Mouse (Mus musculus): ENCODE measurements at regions not wholly inside any gene's neighbourhood (a gene's known extent, or its start where the extent isn't known, plus 50 kb on each side); places are given as distances from the start of the nearest gene placed in this dataset.

- Histone ChIP-seq H3K36me3 (ENCODE audit: control insufficient read depth, insufficient read depth, low read length) (no peaks in the 10 kb centered on the region), H3K27me3 (ENCODE audit: control insufficient read depth, insufficient read depth, low read length) (no peaks in the 10 kb centered on the region), H3K27ac (ENCODE audit: insufficient read depth, low read length) (no peak overlapping the region), H3K4me1 (ENCODE audit: control insufficient read depth, insufficient read depth, insufficient read length) (no peaks in the 10 kb centered on the region), H3K4me3 (ENCODE audit: extremely low read depth, insufficient read depth, insufficient read length) (no peak overlapping the region)
- TF ChIP-seq POLR2A (IDR thresholded peaks at IDR 0.05; ENCODE audit: low read depth, low read length) (no peak), CTCF (IDR thresholded peaks at IDR 0.05; ENCODE audit: extremely low read depth, insufficient read depth, insufficient read length, insufficient replicate concordance) (no peak)
- DNase-seq (ENCODE audit: low read depth in 1 of 2, low spot score in 2 of 2) = no peak
- WGBS = 60% methylated on average over 2 of the region's 2 CpGs
Observed at GRCm38 (mm10) chr12:9118576-9118975, 88.8 kb downstream of the Ttc32 start.

- H3K4me3 ChIP-seq (ENCODE audit: extremely low read depth, insufficient read depth, insufficient read length) = no peak overlapping the region
- H3K27ac ChIP-seq (ENCODE audit: insufficient read depth, low read length) = no peak overlapping the region
- no peak for DNase-seq (ENCODE audit: low read depth in 1 of 2, low spot score in 2 of 2)
- WGBS = 83% methylated on average over 10 of the region's 10 CpGs
- TF ChIP-seq POLR2A (IDR thresholded peaks at IDR 0.05; ENCODE audit: low read depth, low read length) (no peak), CTCF (IDR thresholded peaks at IDR 0.05; ENCODE audit: extremely low read depth, insufficient read depth, insufficient read length, insufficient replicate concordance) (no peak)
- peaks cover 7% of the 10 kb centered on the region; the same call in 1 of the 2 replicates for H3K4me1 ChIP-seq (ENCODE audit: control insufficient read depth, insufficient read depth, insufficient read length)
- no peaks in the 10 kb centered on the region for H3K27me3 ChIP-seq (ENCODE audit: control insufficient read depth, insufficient read depth, low read length)
- no peaks in the 10 kb centered on the region for H3K36me3 ChIP-seq (ENCODE audit: control insufficient read depth, insufficient read depth, low read length)
Observed at GRCm38 (mm10) chr12:9127931-9128550, 98.2 kb downstream of the Ttc32 start.

GRCm38 (mm10) chr12:9128581-9129275 lies 98.9 kb downstream of the Ttc32 start:
- no peak for DNase-seq (ENCODE audit: low read depth in 1 of 2, low spot score in 2 of 2)
- Histone ChIP-seq H3K27me3 (ENCODE audit: control insufficient read depth, insufficient read depth, low read length) (no peaks in the 10 kb centered on the region), H3K27ac (ENCODE audit: insufficient read depth, low read length) (no peak overlapping the region), H3K36me3 (ENCODE audit: control insufficient read depth, insufficient read depth, low read length) (no peaks in the 10 kb centered on the region), H3K4me1 (ENCODE audit: control insufficient read depth, insufficient read depth, insufficient read length) (peaks cover 7% of the 10 kb centered on the region; the same call in 1 of the 2 replicates), H3K4me3 (ENCODE audit: extremely low read depth, insufficient read depth, insufficient read length) (no peak overlapping the region)
- TF ChIP-seq POLR2A (IDR thresholded peaks at IDR 0.05; ENCODE audit: low read depth, low read length) (no peak), CTCF (IDR thresholded peaks at IDR 0.05; ENCODE audit: extremely low read depth, insufficient read depth, insufficient read length, insufficient replicate concordance) (no peak)
- 69% methylated on average over 6 of the region's 6 CpGs for WGBS

GRCm38 (mm10) chr12:9132621-9133020 lies 102.8 kb downstream of the Ttc32 start:
- Histone ChIP-seq H3K4me3 (ENCODE audit: extremely low read depth, insufficient read depth, insufficient read length) (no peak overlapping the region), H3K27ac (ENCODE audit: insufficient read depth, low read length) (no peak overlapping the region), H3K4me1 (ENCODE audit: control insufficient read depth, insufficient read depth, insufficient read length) (peaks cover 3% of the 10 kb centered on the region; the same call in 1 of the 2 replicates), H3K36me3 (ENCODE audit: control insufficient read depth, insufficient read depth, low read length) (no peaks in the 10 kb centered on the region), H3K27me3 (ENCODE audit: control insufficient read depth, insufficient read depth, low read length) (no peaks in the 10 kb centered on the region)
- TF ChIP-seq POLR2A (IDR thresholded peaks at IDR 0.05; ENCODE audit: low read depth, low read length) (no peak), CTCF (IDR thresholded peaks at IDR 0.05; ENCODE audit: extremely low read depth, insufficient read depth, insufficient read length, insufficient replicate concordance) (no peak)
- no peak for DNase-seq (ENCODE audit: low read depth in 1 of 2, low spot score in 2 of 2)

GRCm38 (mm10) chr12:9133890-9134870 lies 104.4 kb downstream of the Ttc32 start:
- no peaks in the 10 kb centered on the region for H3K27me3 ChIP-seq (ENCODE audit: control insufficient read depth, insufficient read depth, low read length)
- TF ChIP-seq CTCF (IDR thresholded peaks at IDR 0.05; ENCODE audit: extremely low read depth, insufficient read depth, insufficient read length, insufficient replicate concordance) = no peak
- no peak for TF ChIP-seq POLR2A (IDR thresholded peaks at IDR 0.05; ENCODE audit: low read depth, low read length)
- H3K27ac ChIP-seq (ENCODE audit: insufficient read depth, low read length) = no peak overlapping the region
- H3K4me3 ChIP-seq (ENCODE audit: extremely low read depth, insufficient read depth, insufficient read length) = no peak overlapping the region
- DNase-seq (ENCODE audit: low read depth in 1 of 2, low spot score in 2 of 2) = no peak
- no peaks in the 10 kb centered on the region for H3K4me1 ChIP-seq (ENCODE audit: control insufficient read depth, insufficient read depth, insufficient read length)
- no peaks in the 10 kb centered on the region for H3K36me3 ChIP-seq (ENCODE audit: control insufficient read depth, insufficient read depth, low read length)
- WGBS = 91% methylated on average over 7 of the region's 7 CpGs

- Histone ChIP-seq H3K36me3 (ENCODE audit: control insufficient read depth, insufficient read depth, low read length) (no peaks in the 10 kb centered on the region), H3K4me3 (ENCODE audit: extremely low read depth, insufficient read depth, insufficient read length) (no peak overlapping the region), H3K27ac (ENCODE audit: insufficient read depth, low read length) (no peak overlapping the region), H3K27me3 (ENCODE audit: control insufficient read depth, insufficient read depth, low read length) (no peaks in the 10 kb centered on the region), H3K4me1 (ENCODE audit: control insufficient read depth, insufficient read depth, insufficient read length) (no peaks in the 10 kb centered on the region)
- DNase-seq (ENCODE audit: low read depth in 1 of 2, low spot score in 2 of 2) = no peak
- TF ChIP-seq CTCF (IDR thresholded peaks at IDR 0.05; ENCODE audit: extremely low read depth, insufficient read depth, insufficient read length, insufficient replicate concordance) = no peak
- TF ChIP-seq POLR2A (IDR thresholded peaks at IDR 0.05; ENCODE audit: low read depth, low read length) = no peak
Observed at GRCm38 (mm10) chr12:9151001-9151400, 121.2 kb downstream of the Ttc32 start.
